Mouse (Mus musculus) megakaryocyte, embryonic 14.5 days (primary cell): ENCODE data around the gene Ccr4. TPM values are rescaled to one million over a fixed set of nuclear protein-coding genes. Genes with fewer than 3 reads are reported as not detected.

Experiments used
- H3K27me3 ChIP-seq: replicated peaks from 2 replicates; pipeline ENCODE3; 2012; ENCODE audit warnings: inconsistent platforms
- H3K36me3 ChIP-seq: replicated peaks from 2 replicates; pipeline ENCODE3; 2012; ENCODE audit warnings: low read length, inconsistent platforms, mixed read lengths
- H3K4me1 ChIP-seq: 2 replicates; pipeline ENCODE4 v1.6.1; 2012; ENCODE audit warnings: inconsistent platforms
- H3K4me3 ChIP-seq: replicated peaks from 2 replicates; pipeline ENCODE3; 2012; ENCODE audit warnings: moderate library complexity, mild to moderate bottlenecking, inconsistent platforms
- H3K9me3 ChIP-seq: 2 replicates; pipeline ENCODE4 v1.6.1; 2012; ENCODE audit warnings: inconsistent platforms
- FLI1 ChIP-seq: IDR thresholded peaks from 2 replicates; pipeline ENCODE4 v1.6.1; 2012; ENCODE audit warnings: low read length, inconsistent platforms, mixed read lengths
- GATA1 ChIP-seq: IDR thresholded peaks from 3 replicates; pipeline ENCODE4 v1.6.1; 2012; ENCODE audit warnings: mixed read lengths, low read length, inconsistent platforms, borderline replicate concordance
- polyA plus RNA-seq: library from polyadenylated mRNA; stranded (reverse); fragments of >175 nt; gene quantifications from 2 replicates; pipeline ENCODE4 v1.2.3, GENCODE M21; 2012; ENCODE audit warnings: low replicate concordance; ENCODE audit not compliant: insufficient read depth

The Ccr4 gene
- polyA plus RNA-seq, 1 experiment: not detected

DNA sequence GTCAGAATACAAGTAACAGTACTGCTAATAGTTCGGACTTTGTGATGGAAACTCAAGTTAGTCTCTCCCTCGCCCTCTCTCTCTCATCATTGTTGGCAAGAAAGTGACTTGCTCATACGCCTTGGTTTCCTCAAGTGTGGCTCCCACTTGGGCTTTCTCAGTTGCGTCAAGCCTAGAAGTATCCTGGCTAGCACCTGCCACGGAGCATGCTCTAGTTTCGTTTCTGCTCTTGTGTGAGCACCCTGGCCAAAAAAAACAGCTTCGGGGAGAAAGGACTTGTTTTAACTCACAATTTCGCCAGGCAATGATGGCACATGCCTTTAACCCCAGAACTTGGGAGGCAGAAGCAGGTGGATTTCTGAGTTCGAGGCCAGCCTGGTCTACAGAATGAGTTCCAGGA lies 27.7 kb downstream of the Ccr4 start:
- TF ChIP-seq GATA1 (no peak), FLI1 (no peak)

GRCm38 (mm10) chr9:114471892-114472291 lies 32.8 kb downstream of the Ccr4 start:
- no peaks in the 10 kb centered on the region for H3K9me3 ChIP-seq
- H3K27me3 ChIP-seq: no peaks in the 10 kb centered on the region
- H3K36me3 ChIP-seq: peaks cover 63% of the 10 kb centered on the region
- no peak overlapping the region for H3K4me3 ChIP-seq
- no peak for TF ChIP-seq GATA1
- no peak for TF ChIP-seq FLI1
- peaks cover 4% of the 10 kb centered on the region; the same call in 1 of the 2 replicates for H3K4me1 ChIP-seq

More for the DNA sequence above, 27.7 kb downstream of the Ccr4 start:
- H3K4me1 ChIP-seq: no peaks in the 10 kb centered on the region
- H3K4me3 ChIP-seq: no peak overlapping the region
- no peaks in the 10 kb centered on the region for H3K9me3 ChIP-seq
- H3K36me3 ChIP-seq: peaks cover 32% of the 10 kb centered on the region
- peaks cover 9% of the 10 kb centered on the region for H3K27me3 ChIP-seq

DNA sequence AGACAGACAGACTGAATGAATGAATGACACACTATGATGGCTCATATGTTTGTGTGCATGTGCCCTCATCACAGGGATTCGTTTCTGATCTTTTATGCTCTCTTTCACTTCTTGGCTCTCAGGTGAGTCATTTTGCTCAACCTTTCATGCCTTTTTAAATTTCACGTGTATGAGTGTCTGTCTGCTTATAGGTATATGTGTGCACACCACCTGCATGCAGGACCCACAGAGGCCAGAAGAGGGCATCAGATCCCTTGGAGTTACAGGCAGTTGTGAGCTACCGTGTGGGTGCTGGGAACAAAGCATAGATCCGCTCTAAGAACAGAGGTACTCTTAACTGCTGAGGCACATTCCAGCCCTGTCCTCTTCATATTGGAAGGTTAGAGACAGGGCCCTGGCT lies 36.0 kb downstream of the Ccr4 start:
- Histone ChIP-seq H3K36me3 (peaks cover 84% of the 10 kb centered on the region), H3K4me3 (no peak overlapping the region), H3K9me3 (no peaks in the 10 kb centered on the region), H3K27me3 (no peaks in the 10 kb centered on the region), H3K4me1 (peaks cover 7% of the 10 kb centered on the region; the same call in 1 of the 2 replicates)
- TF ChIP-seq GATA1 (no peak), FLI1 (no peak)

- no peaks in the 10 kb centered on the region for H3K27me3 ChIP-seq
- no peak for TF ChIP-seq GATA1
- TF ChIP-seq FLI1: no peak
- no peak overlapping the region for H3K4me3 ChIP-seq
- no peaks in the 10 kb centered on the region for H3K9me3 ChIP-seq
- H3K36me3 ChIP-seq: peaks cover 82% of the 10 kb centered on the region
- H3K4me1 ChIP-seq: peaks cover 7% of the 10 kb centered on the region; the same call in 1 of the 2 replicates
These were observed 36.5 kb downstream of the Ccr4 start for GRCm38 (mm10) chr9:114468217-114468616.

GRCm38 (mm10) chr9:114466871-114467270 lies 37.8 kb downstream of the Ccr4 start:
- H3K36me3 ChIP-seq: peaks cover 85% of the 10 kb centered on the region
- H3K27me3 ChIP-seq: no peaks in the 10 kb centered on the region
- H3K9me3 ChIP-seq: no peaks in the 10 kb centered on the region
- H3K4me3 ChIP-seq: no peak overlapping the region
- TF ChIP-seq GATA1 (no peak), FLI1 (no peak)
- H3K4me1 ChIP-seq: peaks cover 10% of the 10 kb centered on the region; the same call in 1 of the 2 replicates

- H3K9me3 ChIP-seq: no peaks in the 10 kb centered on the region
- H3K36me3 ChIP-seq: peaks cover 95% of the 10 kb centered on the region
- TF ChIP-seq GATA1 (no peak), FLI1 (no peak)
- peaks cover 10% of the 10 kb centered on the region; the same call in 1 of the 2 replicates for H3K4me1 ChIP-seq
- H3K27me3 ChIP-seq: no peaks in the 10 kb centered on the region
- H3K4me3 ChIP-seq: no peak overlapping the region
These were observed 39.3 kb downstream of the Ccr4 start for GRCm38 (mm10) chr9:114465442-114465841.

GRCm38 (mm10) chr9:114462569-114462968 lies 42.1 kb downstream of the Ccr4 start:
- Histone ChIP-seq H3K36me3 (peaks cover 90% of the 10 kb centered on the region), H3K27me3 (no peaks in the 10 kb centered on the region), H3K4me3 (no peak overlapping the region), H3K9me3 (no peaks in the 10 kb centered on the region), H3K4me1 (peaks cover 10% of the 10 kb centered on the region; the same call in 1 of the 2 replicates)
- TF ChIP-seq FLI1: no peak
- TF ChIP-seq GATA1: no peak

GRCm38 (mm10) chr9:114458436-114458835 lies 46.3 kb downstream of the Ccr4 start:
- Histone ChIP-seq H3K36me3 (peaks cover 89% of the 10 kb centered on the region), H3K4me1 (0 out of 2 replicates have a peak, but pooled peaks cover 3% of the 10 kb centered on the region), H3K4me3 (no peak overlapping the region), H3K27me3 (no peaks in the 10 kb centered on the region), H3K9me3 (no peaks in the 10 kb centered on the region)
- no peak for TF ChIP-seq FLI1
- no peak for TF ChIP-seq GATA1

DNA sequence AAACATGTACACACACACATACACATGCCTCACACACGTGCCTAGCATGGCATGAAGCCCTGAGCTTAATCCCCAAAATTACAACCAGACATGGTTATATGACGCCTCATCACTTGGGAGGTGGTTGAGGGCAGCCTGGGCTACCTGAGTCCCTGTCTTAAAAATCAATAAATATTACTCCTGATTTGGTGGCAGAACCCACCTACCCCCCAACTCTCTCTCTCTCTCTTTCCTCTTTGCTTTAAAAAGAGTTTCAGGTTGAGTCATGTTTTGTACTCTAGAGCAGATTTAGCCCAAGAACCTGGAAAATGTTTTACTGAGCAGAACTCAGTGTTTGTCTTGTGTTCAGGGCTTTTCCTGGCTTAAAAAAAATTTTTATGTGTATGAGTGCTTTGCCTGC lies 49.3 kb downstream of the Ccr4 start:
- TF ChIP-seq GATA1 (no peak), FLI1 (no peak)
- H3K4me1 ChIP-seq: no peaks in the 10 kb centered on the region
- no peaks in the 10 kb centered on the region for H3K9me3 ChIP-seq
- no peaks in the 10 kb centered on the region for H3K27me3 ChIP-seq
- peaks cover 85% of the 10 kb centered on the region for H3K36me3 ChIP-seq
- no peak overlapping the region for H3K4me3 ChIP-seq

DNA sequence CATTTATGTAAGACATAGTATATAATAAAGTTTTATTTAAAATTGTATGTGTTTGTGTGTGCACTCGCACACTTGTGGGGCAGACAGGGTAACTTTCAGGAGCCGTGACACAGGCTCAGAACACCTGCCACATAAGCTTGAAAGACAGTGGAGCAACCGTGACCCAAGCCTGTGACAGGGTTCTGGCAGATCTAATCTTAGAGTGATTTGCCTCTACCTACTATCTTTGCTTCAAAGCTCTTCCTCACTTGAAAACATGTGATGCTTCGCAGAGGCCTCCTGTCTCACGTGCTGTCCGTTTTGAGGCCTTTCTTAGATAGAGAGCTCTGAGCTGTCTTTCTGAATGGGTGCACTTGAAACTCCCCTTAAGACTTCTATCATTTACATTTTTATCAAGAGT lies 52.3 kb downstream of the Ccr4 start:
- TF ChIP-seq GATA1 (no peak), FLI1 (no peak)
- Histone ChIP-seq H3K27me3 (no peaks in the 10 kb centered on the region), H3K4me1 (no peaks in the 10 kb centered on the region), H3K36me3 (peaks cover 71% of the 10 kb centered on the region), H3K9me3 (no peaks in the 10 kb centered on the region), H3K4me3 (no peak overlapping the region)

DNA sequence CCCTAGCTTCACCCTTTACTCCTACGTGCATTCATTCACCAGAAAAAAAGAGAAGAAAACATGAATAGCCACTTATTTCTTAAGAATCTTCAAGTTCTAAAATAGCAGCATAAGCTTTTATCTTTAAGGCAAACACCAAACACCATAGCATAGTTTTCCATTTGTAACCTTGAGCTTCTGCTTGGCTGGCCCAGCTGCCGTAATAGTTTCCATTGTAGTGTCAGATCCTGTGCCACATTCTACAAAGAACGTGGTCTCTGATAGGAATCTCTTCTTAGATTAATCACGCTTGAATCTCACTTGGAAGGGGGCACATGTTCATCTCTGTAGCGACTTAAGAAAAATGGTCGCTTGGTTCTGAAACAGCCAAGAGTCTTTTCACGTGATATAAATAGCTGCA lies 53.1 kb downstream of the Ccr4 start:
- Histone ChIP-seq H3K4me3 (no peak overlapping the region), H3K4me1 (no peaks in the 10 kb centered on the region), H3K36me3 (peaks cover 68% of the 10 kb centered on the region), H3K9me3 (no peaks in the 10 kb centered on the region), H3K27me3 (no peaks in the 10 kb centered on the region)
- TF ChIP-seq GATA1 (no peak), FLI1 (no peak)
